Mouse (Mus musculus) CD4-positive, CD25-positive, alpha-beta regulatory T cell, adult 2 months (primary cell): ENCODE measurements around the gene Olfr47.
"Not testable (repeated sequence)": the region's sequence is repeated elsewhere in the genome, so short reads cannot be mapped to it uniquely, and the experiment has no call there.

Experiments
- DNase-seq: peaks from one replicate; pipeline ENCODE4 v3.0.0-alpha.2; 2012; ENCODE audit warnings: low read depth, low spot score

The Olfr47 gene

GRCm38 (mm10) chr6:43231255-43231654 is at the start of gene Olfr47:
TSS of gene Olfr47 (plus strand) at chr6:43231529.
- DNase-seq, result not testable (repeated sequence)

GRCm38 (mm10) chr6:43190986-43191385 is 40.3 kb upstream of the Olfr47 start:
- no peak for DNase-seq

GRCm38 (mm10) chr6:43196781-43197180 is 34.5 kb upstream of the Olfr47 start, which contains the start of gene Olfr435:
TSS of gene Olfr435 (plus strand) at chr6:43197146.
- no peak for DNase-seq

GRCm38 (mm10) chr6:43198094-43198493 is 33.2 kb upstream of the Olfr47 start:
- DNase-seq, result peak; percentile 49

- no peak for DNase-seq
These were observed 28.5 kb upstream of the Olfr47 start for GRCm38 (mm10) chr6:43202786-43203185.

GRCm38 (mm10) chr6:43205355-43205754 is 26.0 kb upstream of the Olfr47 start:
- DNase-seq, result no peak

GRCm38 (mm10) chr6:43212873-43213272 is 18.5 kb upstream of the Olfr47 start, which contains the start of gene Olfr434:
TSS of gene Olfr434 (plus strand) at chr6:43213021.
- not testable (repeated sequence) for DNase-seq

- peak; percentile 29 for DNase-seq
These were observed 10.7 kb downstream of the Olfr47 start for GRCm38 (mm10) chr6:43242061-43242460.

- DNase-seq, result no peak
These were observed 16.1 kb downstream of the Olfr47 start for GRCm38 (mm10) chr6:43247396-43247795.

- DNase-seq, result no peak
These were observed 21.7 kb downstream of the Olfr47 start for GRCm38 (mm10) chr6:43252994-43253393.

GRCm38 (mm10) chr6:43254193-43254926 is 23.0 kb downstream of the Olfr47 start:
- DNase-seq, result peak; percentile 53

- DNase-seq, result no peak
These were observed 29.4 kb downstream of the Olfr47 start for GRCm38 (mm10) chr6:43260756-43261155.

- DNase-seq, result peak; percentile 49
These were observed 34.2 kb downstream of the Olfr47 start, which contains the start of gene Arhgef5 for GRCm38 (mm10) chr6:43265363-43266041. TSS of gene Arhgef5 (plus strand) at chr6:43265582.

GRCm38 (mm10) chr6:43266356-43266755 is 35.0 kb downstream of the Olfr47 start:
- peak; percentile 35 for DNase-seq

- DNase-seq, result no peak
These were observed 41.3 kb downstream of the Olfr47 start for GRCm38 (mm10) chr6:43272597-43272996.

GRCm38 (mm10) chr6:43274123-43274522 is 42.8 kb downstream of the Olfr47 start:
- no peak for DNase-seq

GRCm38 (mm10) chr6:43278247-43278646 is 46.9 kb downstream of the Olfr47 start:
- peak; percentile 39 for DNase-seq

GRCm38 (mm10) chr6:43280481-43280880 is 49.2 kb downstream of the Olfr47 start:
- no peak for DNase-seq
